Mouse (Mus musculus): ENCODE measurements around the gene Gpx8. TPM values are rescaled to one million over a fixed set of nuclear protein-coding genes. Genes with fewer than 3 reads are reported as not detected.
A peak's percentile ranks its signal among the peaks of the same experiment; 100 is the strongest.
"Not testable (repeated sequence)": the region's sequence is repeated elsewhere in the genome, so short reads cannot be mapped to it uniquely, and the experiment has no call there.

Gene Gpx8
- polyA plus RNA-seq, 1 experiment = not detected

DNA sequence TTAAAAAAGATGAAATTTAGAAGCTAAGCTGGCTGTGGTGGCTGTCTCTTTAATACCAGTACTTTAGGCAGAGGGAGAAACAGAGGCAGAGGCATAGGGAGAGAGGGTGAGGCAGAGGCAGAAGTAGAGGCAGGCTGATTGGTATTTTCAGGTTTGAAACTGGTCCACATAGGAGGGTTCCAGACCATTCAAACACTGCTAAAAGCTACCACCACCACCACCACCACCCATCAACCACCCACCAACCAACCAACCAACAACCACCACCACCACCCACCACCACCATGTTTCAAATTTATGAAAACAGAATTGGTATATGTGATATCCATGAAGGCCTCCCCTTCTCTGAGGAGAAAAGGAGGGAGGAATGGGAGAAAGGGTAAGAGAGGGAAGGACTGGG lies 13.4 kb downstream of the Gpx8 start:
- peaks cover 14% of the 10 kb centered on the region for H3K4me1 ChIP-seq (ENCODE audit: control insufficient read depth, insufficient read depth, low read length)
- TF ChIP-seq POLR2A (IDR thresholded peaks at IDR 0.05; ENCODE audit: insufficient read depth, low read depth, low read length) = no peak
- TF ChIP-seq CTCF (IDR thresholded peaks at IDR 0.05; ENCODE audit: insufficient read depth, low read depth, low read length) = no peak
- no peak overlapping the region for H3K4me3 ChIP-seq (ENCODE audit: insufficient read depth, low read depth, low read length)
- no peak overlapping the region for H3K27ac ChIP-seq (ENCODE audit: insufficient read depth, low read depth, low read length)

DNA sequence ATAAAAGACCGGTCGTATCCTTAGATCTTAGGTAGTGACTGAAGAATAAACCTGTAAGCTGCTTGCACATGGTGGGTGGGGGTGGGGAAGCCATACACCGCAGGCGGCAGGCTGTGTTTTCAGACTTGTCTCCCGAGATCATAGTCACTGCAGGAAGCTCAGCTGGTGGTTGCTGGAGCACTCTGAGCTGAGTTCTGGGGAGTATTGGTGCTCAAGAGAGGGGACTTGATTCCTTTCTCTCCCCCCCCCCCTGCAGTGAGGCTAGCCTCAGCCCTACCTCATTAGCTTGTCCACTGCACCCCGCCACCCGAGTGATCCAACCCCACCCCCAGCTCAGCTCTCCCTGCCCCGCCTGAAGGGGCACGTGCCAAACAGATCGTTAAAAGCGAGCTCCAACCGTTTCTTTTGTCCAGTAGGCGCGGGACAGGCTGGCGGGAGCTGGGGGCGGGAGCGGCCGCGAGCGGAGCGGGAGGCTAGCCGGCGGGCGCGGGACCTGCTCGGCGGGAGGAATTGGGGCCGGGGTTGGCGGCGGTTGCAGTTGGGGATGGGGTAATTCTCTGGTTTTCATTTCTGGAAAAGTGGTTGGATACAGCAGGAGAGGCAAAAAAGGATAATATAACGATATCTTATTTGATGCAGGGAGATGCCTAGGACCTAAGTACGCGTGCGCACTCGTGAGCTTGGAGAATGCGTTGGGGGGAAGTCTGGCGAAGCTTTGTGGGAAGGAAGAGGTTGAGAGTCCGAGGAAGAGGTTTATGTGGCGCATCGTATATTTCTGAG lies 14.2 kb downstream of the Gpx8 start:
- TF ChIP-seq CTCF (IDR thresholded peaks at IDR 0.05; ENCODE audit: insufficient read depth, low read depth, low read length) = no peak
- TF ChIP-seq POLR2A (IDR thresholded peaks at IDR 0.05; ENCODE audit: insufficient read depth, low read depth, low read length) = no peak
- 2% methylated on average over 40 of the region's 40 CpGs for WGBS
- H3K4me1 ChIP-seq (ENCODE audit: control insufficient read depth, insufficient read depth, low read length) = peaks cover 14% of the 10 kb centered on the region
- no peak overlapping the region for H3K27ac ChIP-seq (ENCODE audit: insufficient read depth, low read depth, low read length)
- H3K4me3 ChIP-seq (ENCODE audit: insufficient read depth, low read depth, low read length) = peak overlapping the region; percentile 62

DNA sequence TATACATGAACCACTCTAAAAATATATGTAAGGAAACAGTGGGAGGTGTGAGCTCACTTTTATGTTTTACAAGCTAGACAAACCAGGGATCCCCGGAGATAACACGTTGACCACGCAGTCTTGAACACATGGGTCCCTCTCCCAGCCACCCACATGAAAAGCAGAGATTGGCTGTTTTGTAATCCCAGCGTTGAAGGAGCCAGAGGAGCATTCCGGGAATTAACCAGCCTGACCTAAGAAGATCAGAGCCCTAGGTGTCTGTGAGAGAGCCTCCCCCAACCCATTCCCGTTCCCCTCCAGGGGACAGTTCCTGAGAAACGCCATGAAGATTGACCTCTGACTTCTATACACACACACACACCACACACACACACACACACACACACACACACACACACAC lies 14.9 kb downstream of the Gpx8 start:
- WGBS = under 1% methylated on average over 7 of the region's 7 CpGs
- no peak for TF ChIP-seq POLR2A (IDR thresholded peaks at IDR 0.05; ENCODE audit: insufficient read depth, low read depth, low read length)
- TF ChIP-seq CTCF (IDR thresholded peaks at IDR 0.05; ENCODE audit: insufficient read depth, low read depth, low read length) = no peak
- Histone ChIP-seq H3K4me3 (ENCODE audit: insufficient read depth, low read depth, low read length) (peak overlapping the region; percentile 62), H3K4me1 (ENCODE audit: control insufficient read depth, insufficient read depth, low read length) (peaks cover 14% of the 10 kb centered on the region), H3K27ac (ENCODE audit: insufficient read depth, low read depth, low read length) (no peak overlapping the region)

DNA sequence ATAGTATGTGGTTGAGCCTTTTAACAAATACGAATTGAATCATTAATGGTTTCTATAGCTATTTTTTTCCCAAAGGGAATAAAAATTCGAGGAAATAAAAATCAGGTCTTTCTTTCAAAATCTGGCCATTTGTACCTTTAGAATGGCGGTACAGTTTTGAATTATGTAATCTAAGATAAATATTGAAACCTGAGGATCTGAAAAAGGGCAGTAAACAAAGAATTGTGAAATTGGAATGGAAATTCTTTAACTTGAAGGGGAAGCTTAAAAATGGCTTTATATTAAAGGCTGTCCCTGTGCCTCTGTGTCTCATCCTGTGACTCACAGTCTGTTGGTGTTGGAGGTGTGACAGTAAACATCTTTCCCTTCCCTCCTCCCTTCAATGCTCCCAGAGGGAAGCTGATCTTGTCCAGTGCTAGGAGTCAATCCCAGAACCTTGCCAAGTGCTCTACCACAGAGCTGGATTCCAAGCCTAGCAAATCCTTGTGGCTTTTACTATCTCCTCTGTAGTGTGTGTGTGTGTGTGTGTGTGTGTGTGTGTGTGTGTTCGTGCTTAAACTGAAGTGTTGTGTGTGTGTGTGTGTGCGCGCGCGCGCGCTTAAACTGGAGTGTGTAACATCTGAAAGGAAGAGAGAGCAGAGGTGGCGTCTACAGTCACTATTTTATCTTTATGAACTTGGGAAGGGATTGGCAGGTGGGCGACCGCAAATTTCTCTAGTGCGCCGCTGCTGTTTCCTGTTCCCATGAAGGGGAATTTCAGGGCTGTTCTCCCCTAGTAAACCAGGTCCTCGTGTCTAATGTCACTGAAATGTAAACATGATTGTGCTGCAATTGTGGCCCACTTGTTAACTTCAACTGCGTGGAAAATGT lies 22.7 kb downstream of the Gpx8 start:
- no peaks in the 10 kb centered on the region for H3K4me1 ChIP-seq (ENCODE audit: control insufficient read depth, insufficient read depth, low read length)
- no peak overlapping the region for H3K27ac ChIP-seq (ENCODE audit: insufficient read depth, low read depth, low read length)
- TF ChIP-seq POLR2A (IDR thresholded peaks at IDR 0.05; ENCODE audit: insufficient read depth, low read depth, low read length) (no peak), CTCF (IDR thresholded peaks at IDR 0.05; ENCODE audit: insufficient read depth, low read depth, low read length) (no peak)
- H3K4me3 ChIP-seq (ENCODE audit: insufficient read depth, low read depth, low read length) = no peak overlapping the region
- 88% methylated on average over 17 of the region's 17 CpGs for WGBS

DNA sequence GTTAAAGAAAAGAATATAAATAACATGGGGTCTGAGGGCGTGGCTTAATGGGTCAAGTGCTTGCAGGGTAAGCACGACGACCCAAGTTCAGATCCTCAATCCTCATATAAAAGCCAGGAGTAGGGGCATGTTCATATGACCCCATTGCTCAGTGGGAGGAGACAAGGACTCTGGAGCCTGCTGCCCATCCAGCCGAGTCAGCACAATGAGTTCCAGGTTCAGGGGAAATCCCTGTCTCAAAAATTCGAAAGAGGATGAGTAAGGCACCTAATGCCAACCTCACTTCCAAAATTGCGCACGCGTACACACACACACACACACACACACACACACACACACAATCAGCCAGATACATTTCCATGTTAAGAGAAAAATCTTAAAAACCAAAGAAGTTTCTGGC lies 23.7 kb downstream of the Gpx8 start:
- Histone ChIP-seq H3K4me3 (ENCODE audit: insufficient read depth, low read depth, low read length) (no peak overlapping the region), H3K27ac (ENCODE audit: insufficient read depth, low read depth, low read length) (no peak overlapping the region), H3K4me1 (ENCODE audit: control insufficient read depth, insufficient read depth, low read length) (no peaks in the 10 kb centered on the region)
- 81% methylated on average over 8 of the region's 8 CpGs for WGBS
- TF ChIP-seq CTCF (IDR thresholded peaks at IDR 0.05; ENCODE audit: insufficient read depth, low read depth, low read length) (no peak), POLR2A (IDR thresholded peaks at IDR 0.05; ENCODE audit: insufficient read depth, low read depth, low read length) (no peak)

DNA sequence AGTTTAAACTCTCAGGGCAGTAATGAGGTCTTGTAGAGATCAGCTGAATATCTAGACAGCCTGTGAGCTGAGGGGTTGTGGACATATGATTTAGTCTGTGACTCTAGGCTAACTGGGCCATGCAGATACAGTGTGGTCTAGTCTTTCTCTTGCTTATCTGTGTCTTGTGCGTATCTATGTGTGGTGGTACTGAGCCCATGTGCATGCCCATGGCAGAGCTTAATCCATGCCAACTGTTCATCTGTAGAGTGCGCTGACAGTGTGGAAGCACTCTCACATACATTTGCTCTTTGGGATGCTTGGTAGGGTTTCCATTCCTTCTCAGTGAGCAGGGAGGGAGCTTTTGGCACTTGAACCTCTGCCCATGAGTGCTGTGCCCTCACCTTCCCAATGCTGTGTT lies 24.7 kb downstream of the Gpx8 start:
- WGBS = 90% methylated on average over 2 of the region's 2 CpGs
- H3K4me1 ChIP-seq (ENCODE audit: control insufficient read depth, insufficient read depth, low read length) = no peaks in the 10 kb centered on the region
- TF ChIP-seq CTCF (IDR thresholded peaks at IDR 0.05; ENCODE audit: insufficient read depth, low read depth, low read length) = no peak

DNA sequence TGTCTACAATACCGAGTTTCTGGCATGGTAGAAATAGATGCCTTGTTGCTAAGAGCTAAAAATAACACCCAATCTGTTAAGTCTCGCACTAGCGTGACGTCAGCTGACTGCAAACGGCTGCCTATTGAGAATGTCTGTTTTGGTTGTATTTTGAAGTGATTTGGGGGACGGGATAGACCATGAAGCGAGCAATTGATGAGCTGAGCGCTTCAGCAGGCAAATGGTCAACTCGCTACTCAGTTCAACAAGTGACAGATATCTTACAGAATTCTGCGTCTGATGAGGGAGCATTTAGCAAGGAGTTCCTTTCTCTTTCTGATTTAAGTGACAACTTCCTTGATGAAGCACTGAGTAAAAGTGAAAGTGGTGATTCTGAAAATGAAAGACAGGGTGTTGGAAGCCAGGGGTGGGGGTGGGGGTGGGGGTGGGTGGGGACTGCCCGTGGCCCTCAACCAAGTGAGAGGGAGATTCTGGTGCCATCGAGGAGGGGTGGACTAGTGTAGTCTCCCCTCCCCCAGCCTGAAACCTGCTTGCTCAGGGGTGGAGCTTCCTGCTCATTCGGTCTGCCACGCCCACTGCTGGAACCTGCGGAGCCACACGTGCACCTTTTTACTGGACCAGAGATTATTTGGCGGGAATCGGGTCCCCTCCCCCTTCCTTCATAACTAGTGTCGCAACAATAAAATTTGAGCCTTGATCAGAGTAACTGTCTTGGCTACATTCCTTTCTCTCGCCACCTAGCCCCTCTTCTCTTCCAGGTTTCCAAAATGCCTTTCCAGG lies 32.8 kb downstream of the Gpx8 start:
- not testable (repeated sequence) for H3K4me3 ChIP-seq (ENCODE audit: insufficient read depth, low read depth, low read length); H3K27ac ChIP-seq (ENCODE audit: insufficient read depth, low read depth, low read length); H3K4me1 ChIP-seq (ENCODE audit: control insufficient read depth, insufficient read depth, low read length)
- 36% methylated on average over 20 of the region's 20 CpGs for WGBS

More for the DNA sequence above, 24.7 kb downstream of the Gpx8 start:
- Histone ChIP-seq H3K4me3 (ENCODE audit: insufficient read depth, low read depth, low read length) (no peak overlapping the region), H3K27ac (ENCODE audit: insufficient read depth, low read depth, low read length) (no peak overlapping the region)

DNA sequence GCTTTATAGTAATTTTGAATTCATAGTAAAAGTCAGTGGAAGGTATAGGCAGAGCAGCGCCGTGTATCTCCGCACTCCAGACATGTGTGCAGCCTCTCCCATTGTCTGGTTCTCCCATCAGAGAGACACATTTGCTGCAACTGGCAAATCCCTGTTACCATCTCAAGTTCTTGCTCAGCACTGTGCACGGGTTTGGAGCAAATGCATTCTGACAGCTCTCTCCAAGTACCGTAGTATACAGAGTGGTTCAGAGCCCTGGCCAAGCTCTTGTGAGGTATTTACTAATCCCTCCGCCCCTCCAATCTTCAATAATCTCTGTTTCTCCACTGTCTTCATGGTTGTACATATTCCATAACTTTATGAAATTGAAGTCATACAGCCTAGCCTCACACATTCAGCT lies 33.5 kb downstream of the Gpx8 start:
- TF ChIP-seq POLR2A (IDR thresholded peaks at IDR 0.05; ENCODE audit: insufficient read depth, low read depth, low read length) (no peak), CTCF (IDR thresholded peaks at IDR 0.05; ENCODE audit: insufficient read depth, low read depth, low read length) (no peak)
- Histone ChIP-seq H3K27ac (ENCODE audit: insufficient read depth, low read depth, low read length) (no peak overlapping the region), H3K4me3 (ENCODE audit: insufficient read depth, low read depth, low read length) (no peak overlapping the region), H3K4me1 (ENCODE audit: control insufficient read depth, insufficient read depth, low read length) (no peaks in the 10 kb centered on the region)
- 46% methylated on average over 6 of the region's 6 CpGs for WGBS

All from olfactory bulb, adult 2 months (tissue).